Mouse (Mus musculus) heart, embryonic 11.5 days (tissue): ENCODE measurements around the gene Psmb9. TPM values are rescaled to one million over a fixed set of nuclear protein-coding genes. Genes with fewer than 3 reads are reported as not detected.

Source experiments
- ATAC-seq: fragments of 200-750 bp; cut with Nextera tagmentation; replicated peaks from 2 replicates; pipeline ENCODE4 v1.8.0; 2017; ENCODE audit warnings: moderate library complexity; ENCODE audit not compliant: insufficient number of reproducible peaks, low FRiP score, low TSS enrichment
- H3K27ac ChIP-seq: fragments of 300-500 bp; sonication (generic); 2 replicates; pipeline ENCODE4 v1.5.1; 2014; ENCODE audit warnings: mild to moderate bottlenecking, low read depth, low read length
- H3K27me3 ChIP-seq: fragments of 300-500 bp; sonication (generic); 2 replicates; pipeline ENCODE4 v1.6.1; 2014; ENCODE audit warnings: mild to moderate bottlenecking, low read length, mixed read lengths; ENCODE audit not compliant: control insufficient read depth, insufficient read depth
- H3K36me3 ChIP-seq: fragments of 300-500 bp; sonication (generic); 2 replicates; pipeline ENCODE4 v1.6.1; 2014; ENCODE audit warnings: mild to moderate bottlenecking, low read length, moderate library complexity, mixed read lengths; ENCODE audit not compliant: control insufficient read depth, insufficient read depth
- H3K4me1 ChIP-seq: fragments of 300-500 bp; sonication (generic); 2 replicates; pipeline ENCODE4 v1.6.1; 2014; ENCODE audit warnings: low read length; ENCODE audit not compliant: control insufficient read depth, insufficient read depth
- H3K4me2 ChIP-seq: fragments of 300-500 bp; sonication (generic); 2 replicates; pipeline ENCODE4 v1.6.1; 2014; ENCODE audit warnings: mild to moderate bottlenecking, moderate library complexity
- H3K4me3 ChIP-seq: fragments of 300-500 bp; sonication (generic); 2 replicates; pipeline ENCODE4 v1.5.1; 2014; ENCODE audit warnings: low read depth, low read length
- H3K9ac ChIP-seq: fragments of 300-500 bp; sonication (generic); 2 replicates; pipeline ENCODE4 v1.6.1; 2014; ENCODE audit warnings: mild to moderate bottlenecking, low read depth, low read length, moderate library complexity
- H3K9me3 ChIP-seq: fragments of 300-500 bp; sonication (generic); replicated peaks from 2 replicates; pipeline ENCODE4 v1.6.1; 2016; ENCODE audit warnings: low read length; ENCODE audit not compliant: control insufficient read depth
- WGBS: fragments of 180-500 bp; shearing (Covaris S2); extraction: QIAGEN DNeasy Blood & Tissue Kit; methylation state at CpG from one replicate; pipeline ENCODE4 v1.1.7; 2014; ENCODE audit not compliant: insufficient replicate concordance; 5-methylcytosine and 5-hydroxymethylcytosine counted together
- polyA plus RNA-seq: library from polyadenylated mRNA; unstranded; fragments of >200 nt; fragmentation: Nextera tagmentation; extraction: Ambion mirVana; gene quantifications from 2 replicates; pipeline ENCODE4 v1.2.1, GENCODE M21; 2014

Gene Psmb9
- polyA plus RNA-seq, 1 experiment from 2014 or later: 0.59 TPM

- Histone ChIP-seq H3K4me1 (no peaks in the 10 kb centered on the region), H3K4me3 (no peak overlapping the region), H3K36me3 (no peaks in the 10 kb centered on the region), H3K27ac (no peak overlapping the region), H3K27me3 (no peaks in the 10 kb centered on the region), H3K9me3 (no peaks in the 10 kb centered on the region), H3K4me2 (no peak overlapping the region), H3K9ac (no peak overlapping the region)
- WGBS: 37% methylated on average over 13 of the region's 13 CpGs
- ATAC-seq: no peak
Measured at GRCm38 (mm10) chr17:34170877-34171498, 16.6 kb downstream of the Psmb9 start.

- H3K27me3 ChIP-seq: no peaks in the 10 kb centered on the region
- WGBS: 27% methylated on average over 4 of the region's 4 CpGs
- no peak overlapping the region for H3K4me2 ChIP-seq
- H3K36me3 ChIP-seq: no peaks in the 10 kb centered on the region
- no peak for ATAC-seq
- no peak overlapping the region for H3K27ac ChIP-seq
- 0 out of 2 replicates have a peak, but pooled peaks cover 1% of the 10 kb centered on the region for H3K9me3 ChIP-seq
- H3K9ac ChIP-seq: no peak overlapping the region
- no peaks in the 10 kb centered on the region for H3K4me1 ChIP-seq
- H3K4me3 ChIP-seq: no peak overlapping the region
Measured at GRCm38 (mm10) chr17:34170487-34170876, 17.1 kb downstream of the Psmb9 start.

GRCm38 (mm10) chr17:34169279-34169678, 18.3 kb downstream of the Psmb9 start:
- Histone ChIP-seq H3K9ac (no peak overlapping the region), H3K9me3 (0 out of 2 replicates have a peak, but pooled peaks cover 3% of the 10 kb centered on the region), H3K36me3 (no peaks in the 10 kb centered on the region), H3K27me3 (no peaks in the 10 kb centered on the region), H3K4me2 (no peak overlapping the region), H3K27ac (no peak overlapping the region), H3K4me3 (no peak overlapping the region), H3K4me1 (no peaks in the 10 kb centered on the region)
- ATAC-seq: no peak
- 4% methylated on average over 2 of the region's 2 CpGs for WGBS

GRCm38 (mm10) chr17:34165033-34165730, 22.4 kb downstream of the Psmb9 start:
- Histone ChIP-seq H3K27me3 (no peaks in the 10 kb centered on the region), H3K27ac (no peak overlapping the region), H3K4me2 (no peak overlapping the region), H3K4me1 (no peaks in the 10 kb centered on the region), H3K36me3 (no peaks in the 10 kb centered on the region), H3K9ac (no peak overlapping the region), H3K4me3 (no peak overlapping the region), H3K9me3 (0 out of 2 replicates have a peak, but pooled peaks cover 3% of the 10 kb centered on the region)
- ATAC-seq: no peak
- 64% methylated on average over 6 of the region's 6 CpGs for WGBS

GRCm38 (mm10) chr17:34164202-34164895, 23.2 kb downstream of the Psmb9 start:
- H3K27me3 ChIP-seq: no peaks in the 10 kb centered on the region
- whole genome bisulfite sequencing: 36% methylated on average over 9 of the region's 9 CpGs
- no peak overlapping the region for H3K9ac ChIP-seq
- H3K4me2 ChIP-seq: no peak overlapping the region
- no peak overlapping the region for H3K27ac ChIP-seq
- no peak for ATAC-seq
- H3K4me3 ChIP-seq: no peak overlapping the region
- 0 out of 2 replicates have a peak, but pooled peaks cover 3% of the 10 kb centered on the region for H3K9me3 ChIP-seq
- H3K36me3 ChIP-seq: no peaks in the 10 kb centered on the region
- no peaks in the 10 kb centered on the region for H3K4me1 ChIP-seq

- H3K27ac ChIP-seq: no peak overlapping the region
- no peaks in the 10 kb centered on the region for H3K4me1 ChIP-seq
- WGBS: 60% methylated on average over 5 of the region's 5 CpGs
- H3K27me3 ChIP-seq: no peaks in the 10 kb centered on the region
- no peak overlapping the region for H3K4me2 ChIP-seq
- no peak overlapping the region for H3K9ac ChIP-seq
- no peaks in the 10 kb centered on the region for H3K9me3 ChIP-seq
- no peaks in the 10 kb centered on the region for H3K36me3 ChIP-seq
- no peak overlapping the region for H3K4me3 ChIP-seq
- no peak for ATAC-seq
Measured at GRCm38 (mm10) chr17:34155534-34155933, 32.0 kb downstream of the Psmb9 start.

GRCm38 (mm10) chr17:34152923-34153322, 34.6 kb downstream of the Psmb9 start, which contains the start of gene H2-DMb1:
H2-DMb1 (plus strand) TSS chr17:34153072.
- Histone ChIP-seq H3K4me2 (no peak within 1 kb of the TSS), H3K9me3 (no peaks in the 10 kb centered on the region), H3K36me3 (no peaks in the 10 kb centered on the region), H3K27ac (no peak within 1 kb of the TSS), H3K4me3 (no peak within 1 kb of the TSS), H3K4me1 (no peaks in the 10 kb centered on the region), H3K9ac (no peak within 1 kb of the TSS), H3K27me3 (no peaks in the 10 kb centered on the region; the same call in 1 of the 2 replicates)
- 55% methylated on average over 4 of the region's 4 CpGs for WGBS
- no peak for ATAC-seq

- Histone ChIP-seq H3K27ac (no peak overlapping the region), H3K9ac (no peak overlapping the region), H3K4me2 (no peak overlapping the region), H3K36me3 (no peaks in the 10 kb centered on the region), H3K4me3 (no peak overlapping the region), H3K27me3 (peaks cover 24% of the 10 kb centered on the region), H3K9me3 (no peaks in the 10 kb centered on the region), H3K4me1 (peaks cover 3% of the 10 kb centered on the region)
- 63% methylated on average over 3 of the region's 3 CpGs for WGBS
- no peak for ATAC-seq
Measured at GRCm38 (mm10) chr17:34144960-34145371, 42.6 kb downstream of the Psmb9 start.
